Mouse (Mus musculus): ENCODE results near the gene Efemp2. TPM values are rescaled to one million over a fixed set of nuclear protein-coding genes. Genes with fewer than 3 reads are reported as not detected.
"Not testable (repeated sequence)": the region's sequence is repeated elsewhere in the genome, so short reads cannot be mapped to it uniquely, and the experiment has no call there.

The Efemp2 gene
- polyA plus RNA-seq, 1 experiment from 2014 or later = 179 TPM

GRCm38 (mm10) chr19:5483386-5484359 lies 9.9 kb downstream of the Efemp2 start:
- Histone ChIP-seq H3K36me3 (peaks cover 76% of the 10 kb centered on the region), H3K27me3 (no peaks in the 10 kb centered on the region), H3K4me2 (no peak overlapping the region), H3K4me3 (replicated peaks) (no peak overlapping the region), H3K27ac (no peak overlapping the region), H3K4me1 (peaks cover 26% of the 10 kb centered on the region), H3K9me3 (replicated peaks) (no peaks in the 10 kb centered on the region), H3K9ac (no peak overlapping the region)
- WGBS = 92% methylated on average over 19 of the region's 19 CpGs
- no peak for ATAC-seq (replicated peaks; ENCODE audit: low FRiP score)

DNA sequence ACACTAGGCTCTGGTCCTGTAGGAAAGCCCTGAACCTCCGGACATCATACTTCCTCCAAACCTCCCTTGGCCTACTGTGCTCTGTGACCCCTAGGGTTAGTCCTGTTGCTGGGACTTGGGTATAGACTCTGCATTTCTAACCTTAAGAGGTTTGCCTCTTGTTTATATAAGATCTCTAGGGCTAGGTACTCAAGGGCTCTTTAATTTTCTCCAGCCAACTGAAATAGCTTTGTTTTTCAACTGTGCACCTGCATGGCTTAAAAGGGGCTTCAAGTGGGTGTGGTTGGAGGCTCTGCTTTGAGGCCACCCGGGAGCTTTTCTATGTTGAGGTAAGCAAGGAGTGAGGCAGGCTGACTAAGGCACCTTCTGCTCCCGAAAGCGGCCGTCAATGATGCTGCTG lies 10.7 kb downstream of the Efemp2 start:
- Histone ChIP-seq H3K4me1 (peaks cover 31% of the 10 kb centered on the region), H3K4me2 (no peak overlapping the region), H3K27ac (no peak overlapping the region), H3K9me3 (replicated peaks) (no peaks in the 10 kb centered on the region), H3K36me3 (peaks cover 68% of the 10 kb centered on the region), H3K4me3 (replicated peaks) (no peak overlapping the region), H3K9ac (no peak overlapping the region), H3K27me3 (no peaks in the 10 kb centered on the region)
- 94% methylated on average over 5 of the region's 5 CpGs for WGBS
- no peak for ATAC-seq (replicated peaks; ENCODE audit: low FRiP score)

DNA sequence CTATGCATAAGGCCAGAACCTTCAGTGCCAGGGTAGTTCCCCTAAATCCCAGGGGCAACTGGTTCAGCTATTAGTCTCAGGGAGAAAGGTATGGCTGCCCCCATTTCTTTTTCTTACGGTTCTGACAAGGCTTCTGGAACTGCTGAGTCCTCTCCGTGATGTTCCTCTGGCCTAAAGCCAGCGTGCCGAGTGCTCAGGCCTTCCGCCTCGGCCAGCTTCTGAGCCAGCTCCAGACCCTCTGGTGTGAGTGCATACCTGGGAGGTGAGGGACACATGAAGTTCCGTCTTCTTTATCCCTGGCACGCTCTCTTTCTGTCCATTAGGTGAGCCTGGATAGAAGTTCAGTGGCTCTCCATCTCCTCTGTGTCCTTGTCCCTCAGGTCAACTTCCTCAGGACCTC lies 11.6 kb downstream of the Efemp2 start:
- H3K27ac ChIP-seq = no peak overlapping the region
- peaks cover 59% of the 10 kb centered on the region for H3K36me3 ChIP-seq

DNA sequence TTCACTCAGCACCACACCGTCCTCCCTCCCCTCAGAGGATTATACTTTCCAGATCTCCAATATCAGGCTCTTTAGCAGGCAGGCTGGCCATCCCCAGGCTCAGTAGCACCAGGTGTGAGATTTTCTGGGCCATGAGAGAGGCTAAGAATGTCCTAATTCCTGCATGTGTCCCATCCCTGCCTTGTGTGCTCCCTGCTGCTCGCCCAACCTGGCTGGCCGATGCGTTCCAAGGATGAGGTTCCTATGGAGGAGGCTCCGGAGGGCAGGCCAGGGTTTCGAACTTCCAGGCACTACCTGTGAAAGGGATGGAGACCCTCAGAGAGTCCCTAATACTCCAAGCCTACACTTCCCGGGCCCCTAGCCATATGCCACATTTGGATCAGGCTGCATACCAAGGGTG lies 12.1 kb downstream of the Efemp2 start:
- no peak overlapping the region for H3K9ac ChIP-seq
- no peak for ATAC-seq (replicated peaks; ENCODE audit: low FRiP score)
- peaks cover 55% of the 10 kb centered on the region for H3K36me3 ChIP-seq
- H3K27me3 ChIP-seq = no peaks in the 10 kb centered on the region
- H3K9me3 ChIP-seq (replicated peaks) = no peaks in the 10 kb centered on the region
- H3K27ac ChIP-seq = 0 out of 2 replicates have a peak overlapping the region, but pooled peaks have one; percentile 15
- H3K4me1 ChIP-seq = peaks cover 37% of the 10 kb centered on the region
- no peak overlapping the region for H3K4me2 ChIP-seq
- no peak overlapping the region for H3K4me3 ChIP-seq (replicated peaks)
- 90% methylated on average over 7 of the region's 7 CpGs for WGBS

More for the DNA sequence above, 11.6 kb downstream of the Efemp2 start:
- no peak overlapping the region for H3K9ac ChIP-seq
- no peaks in the 10 kb centered on the region for H3K27me3 ChIP-seq
- H3K4me2 ChIP-seq = no peak overlapping the region
- 90% methylated on average over 8 of the region's 8 CpGs for WGBS
- H3K4me1 ChIP-seq = peaks cover 37% of the 10 kb centered on the region
- H3K9me3 ChIP-seq (replicated peaks) = no peaks in the 10 kb centered on the region
- no peak overlapping the region for H3K4me3 ChIP-seq (replicated peaks)
- ATAC-seq (replicated peaks; ENCODE audit: low FRiP score) = no peak

DNA sequence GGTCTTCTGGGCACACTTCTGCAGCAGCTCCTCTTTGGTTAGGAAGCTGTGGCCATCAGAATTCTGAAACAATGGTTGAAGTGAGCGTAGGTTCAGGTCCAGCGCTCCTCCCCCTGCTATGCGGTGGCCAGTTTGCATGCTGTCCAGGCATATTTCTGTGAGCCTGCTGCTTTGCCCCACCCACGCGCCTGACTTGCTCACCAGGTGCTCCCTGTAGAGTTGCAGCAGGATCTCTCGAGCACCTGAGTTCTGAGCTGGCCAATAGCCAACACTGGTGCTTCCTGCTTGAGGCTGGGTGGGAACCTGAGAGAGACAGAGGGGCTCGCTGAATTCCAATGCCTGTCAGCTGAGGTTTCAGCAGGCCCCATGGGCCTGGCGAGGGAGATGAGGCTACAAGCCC lies 12.5 kb downstream of the Efemp2 start:
- H3K27ac ChIP-seq = 0 out of 2 replicates have a peak overlapping the region, but pooled peaks have one; percentile 15
- WGBS = 76% methylated on average over 8 of the region's 8 CpGs
- peaks cover 37% of the 10 kb centered on the region for H3K4me1 ChIP-seq
- peaks cover 50% of the 10 kb centered on the region for H3K36me3 ChIP-seq
- H3K9ac ChIP-seq = no peak overlapping the region
- H3K4me2 ChIP-seq = 0 out of 2 replicates have a peak overlapping the region, but pooled peaks have one; percentile 76
- H3K9me3 ChIP-seq (replicated peaks) = no peaks in the 10 kb centered on the region
- no peaks in the 10 kb centered on the region for H3K27me3 ChIP-seq
- ATAC-seq (replicated peaks; ENCODE audit: low FRiP score) = no peak
- H3K4me3 ChIP-seq (replicated peaks) = no peak overlapping the region

DNA sequence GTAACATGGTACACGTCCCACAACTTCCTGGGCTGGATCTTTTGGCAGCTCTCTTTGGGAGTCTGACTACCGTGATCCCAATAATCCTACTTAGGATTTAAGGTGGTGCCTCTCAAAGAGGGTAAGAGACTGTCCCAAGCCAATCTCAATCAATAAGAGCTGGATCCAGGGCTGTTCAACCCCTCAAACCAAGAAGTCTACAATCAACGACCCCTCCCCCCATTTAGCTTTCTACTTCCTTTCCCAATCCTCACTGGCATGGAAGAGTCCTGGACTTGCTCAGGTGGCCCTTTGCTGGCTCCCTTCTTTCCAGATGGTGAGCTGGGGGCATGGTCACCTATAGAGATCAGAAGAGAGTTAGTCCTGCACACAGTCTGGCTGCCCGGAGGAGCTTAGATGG lies 13.0 kb downstream of the Efemp2 start:
- Histone ChIP-seq H3K4me2 (peak overlapping the region; percentile 76), H3K4me1 (peaks cover 39% of the 10 kb centered on the region), H3K27me3 (no peaks in the 10 kb centered on the region), H3K4me3 (replicated peaks) (peak overlapping the region; percentile 61), H3K9me3 (replicated peaks) (no peaks in the 10 kb centered on the region), H3K36me3 (peaks cover 46% of the 10 kb centered on the region), H3K9ac (peak overlapping the region; percentile 63; the same call in 1 of the 2 replicates), H3K27ac (peak overlapping the region; percentile 100; the same call in 1 of the 2 replicates)
- ATAC-seq (replicated peaks; ENCODE audit: low FRiP score) = no peak
- WGBS = 81% methylated on average over 4 of the region's 4 CpGs

GRCm38 (mm10) chr19:5487768-5488550 lies 14.2 kb downstream of the Efemp2 start, which contains the start of gene Mus81:
Mus81 (minus strand) TSS chr19:5488402.
- ATAC-seq (replicated peaks; ENCODE audit: low FRiP score) = peak; percentile 81
- peak within 1 kb of the TSS; percentile 100 for H3K27ac ChIP-seq
- peak within 1 kb of the TSS; percentile 63 for H3K9ac ChIP-seq
- peaks cover 46% of the 10 kb centered on the region for H3K36me3 ChIP-seq
- under 1% methylated on average over 39 of the region's 39 CpGs for WGBS
- H3K4me3 ChIP-seq (replicated peaks) = peak within 1 kb of the TSS; percentile 61
- H3K27me3 ChIP-seq = no peaks in the 10 kb centered on the region
- peaks cover 51% of the 10 kb centered on the region for H3K4me1 ChIP-seq
- H3K9me3 ChIP-seq (replicated peaks) = no peaks in the 10 kb centered on the region
- peak within 1 kb of the TSS; percentile 76 for H3K4me2 ChIP-seq

DNA sequence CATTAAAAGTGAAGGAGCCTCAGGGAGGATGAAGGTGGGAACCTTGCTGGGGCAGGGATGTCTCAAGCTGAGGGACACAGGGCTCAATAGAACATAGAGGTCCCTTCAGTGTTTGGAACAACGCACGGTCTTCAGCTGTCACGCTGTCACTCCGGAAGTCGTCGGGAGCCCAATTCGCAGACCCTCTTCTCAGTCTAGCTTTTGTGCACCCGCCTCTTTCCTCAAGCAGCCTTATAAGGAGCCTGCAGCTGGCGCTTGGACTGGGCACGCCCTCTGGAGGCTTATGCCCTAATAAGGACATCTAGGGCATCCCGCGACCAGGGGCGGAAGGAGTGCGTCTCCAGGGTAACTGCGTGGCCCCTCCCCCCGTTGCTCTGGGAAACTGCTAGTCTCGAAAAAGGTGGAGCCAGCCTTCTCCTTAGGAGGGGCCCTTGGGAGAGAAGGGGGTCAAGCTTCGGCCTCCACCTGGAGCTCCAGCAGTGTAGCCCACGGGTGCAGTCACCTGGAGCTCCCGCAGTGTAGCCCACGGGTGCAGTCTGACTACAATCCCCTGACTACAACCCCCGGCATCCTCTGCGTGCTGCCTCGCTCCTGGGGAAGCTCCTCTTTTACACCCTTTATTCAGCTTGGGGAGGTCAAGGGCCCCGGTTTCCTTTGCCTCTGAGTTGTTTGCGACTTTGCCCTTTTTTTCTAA lies 15.3 kb downstream of the Efemp2 start:
- H3K9me3 ChIP-seq (replicated peaks) = no peaks in the 10 kb centered on the region
- H3K9ac ChIP-seq = peak overlapping the region; percentile 43
- ATAC-seq (replicated peaks; ENCODE audit: low FRiP score) = peak; percentile 81
- peaks cover 46% of the 10 kb centered on the region for H3K36me3 ChIP-seq
- no peaks in the 10 kb centered on the region for H3K27me3 ChIP-seq
- under 1% methylated on average over 26 of the region's 26 CpGs for WGBS
- peaks cover 59% of the 10 kb centered on the region for H3K4me1 ChIP-seq
- H3K4me2 ChIP-seq = peak overlapping the region; percentile 76
- peak overlapping the region; percentile 100 for H3K27ac ChIP-seq
- H3K4me3 ChIP-seq (replicated peaks) = peak overlapping the region; percentile 61

DNA sequence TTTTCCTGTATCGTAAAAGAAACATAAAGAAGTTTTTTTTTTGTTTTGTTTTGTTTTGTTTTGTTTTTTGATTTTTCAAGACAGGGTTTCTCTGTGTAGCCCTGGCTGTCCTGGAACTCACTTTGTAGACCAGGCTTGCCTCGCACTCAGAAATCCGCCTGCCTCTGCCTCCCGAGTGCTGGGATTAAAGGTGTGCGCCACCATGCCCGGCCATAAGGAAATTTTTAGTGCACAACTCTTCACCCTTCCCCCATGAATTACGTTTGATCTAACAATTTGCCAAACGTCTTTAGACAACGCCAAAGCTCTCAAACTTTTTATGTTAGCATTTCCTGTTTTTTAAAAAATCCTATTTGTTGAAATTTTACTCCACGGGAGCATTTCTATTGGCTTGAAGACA lies 16.0 kb downstream of the Efemp2 start:
- not testable (repeated sequence) for ATAC-seq (replicated peaks; ENCODE audit: low FRiP score); H3K9ac ChIP-seq; H3K9me3 ChIP-seq (replicated peaks); H3K27me3 ChIP-seq
- Histone ChIP-seq H3K4me3 (replicated peaks) (peak overlapping the region; percentile 74), H3K27ac (peak overlapping the region; percentile 100), H3K4me1 (peaks cover 63% of the 10 kb centered on the region), H3K4me2 (peak overlapping the region; percentile 76), H3K36me3 (peaks cover 46% of the 10 kb centered on the region)
- 41% methylated on average over 10 of the region's 10 CpGs for WGBS

- H3K4me2 ChIP-seq = peak within 1 kb of the TSS; percentile 76
- H3K9ac ChIP-seq = peak within 1 kb of the TSS; percentile 87
- peaks cover 46% of the 10 kb centered on the region for H3K36me3 ChIP-seq
- no peaks in the 10 kb centered on the region for H3K9me3 ChIP-seq (replicated peaks)
- peak; percentile 53 for ATAC-seq (replicated peaks; ENCODE audit: low FRiP score)
- under 1% methylated on average over 57 of the region's 62 CpGs for WGBS
- H3K4me1 ChIP-seq = peaks cover 63% of the 10 kb centered on the region
- no peaks in the 10 kb centered on the region for H3K27me3 ChIP-seq
- H3K27ac ChIP-seq = peak within 1 kb of the TSS; percentile 100
- peak within 1 kb of the TSS; percentile 74 for H3K4me3 ChIP-seq (replicated peaks)
Measured at GRCm38 (mm10) chr19:5490313-5490897, 16.7 kb downstream of the Efemp2 start, which contains the start of gene Cfl1. Cfl1 (plus strand) TSS chr19:5490455.

All from kidney, embryonic 15.5 days (tissue).